Mouse (Mus musculus): ENCODE results near the gene Prcd. TPM values are rescaled to one million over a fixed set of nuclear protein-coding genes. Genes with fewer than 3 reads are reported as not detected.
"Not testable (repeated sequence)": the region's sequence is repeated elsewhere in the genome, so short reads cannot be mapped to it uniquely, and the experiment has no call there.

The Prcd gene
- polyA plus RNA-seq, 1 experiment from 2014 or later: 0.63 TPM

GRCm38 (mm10) chr11:116628712-116629111 lies 24.6 kb upstream of the Prcd start:
- Histone ChIP-seq H3K4me1 (peaks cover 8% of the 10 kb centered on the region), H3K4me2 (replicated peaks) (no peak overlapping the region), H3K36me3 (no peaks in the 10 kb centered on the region), H3K4me3 (no peak overlapping the region), H3K9ac (replicated peaks) (no peak overlapping the region), H3K27me3 (peaks cover 26% of the 10 kb centered on the region), H3K9me3 (no peaks in the 10 kb centered on the region), H3K27ac (replicated peaks) (no peak overlapping the region)
- peak; percentile 63; the same call in 1 of the 2 replicates for ATAC-seq (ENCODE audit: low FRiP score, low read depth)
- WGBS: 61% methylated on average over 9 of the region's 9 CpGs

- ATAC-seq (ENCODE audit: low FRiP score, low read depth): no peak
- 85% methylated on average over 6 of the region's 6 CpGs for WGBS
- H3K4me2 ChIP-seq (replicated peaks): no peak overlapping the region
Measured at GRCm38 (mm10) chr11:116629472-116629871, 23.9 kb upstream of the Prcd start.

GRCm38 (mm10) chr11:116630171-116630965 lies 23.0 kb upstream of the Prcd start:
- Histone ChIP-seq H3K9me3 (no peaks in the 10 kb centered on the region), H3K4me2 (replicated peaks) (no peak overlapping the region), H3K27me3 (peaks cover 9% of the 10 kb centered on the region), H3K27ac (replicated peaks) (no peak overlapping the region), H3K4me1 (no peaks in the 10 kb centered on the region), H3K4me3 (no peak overlapping the region), H3K36me3 (no peaks in the 10 kb centered on the region), H3K9ac (replicated peaks) (no peak overlapping the region)
- WGBS: 58% methylated on average over 12 of the region's 12 CpGs
- ATAC-seq (ENCODE audit: low FRiP score, low read depth): no peak

More at GRCm38 (mm10) chr11:116629472-116629871, 23.9 kb upstream of the Prcd start:
- peaks cover under 1% of the 10 kb centered on the region; the same call in 1 of the 2 replicates for H3K4me1 ChIP-seq
- no peak overlapping the region for H3K4me3 ChIP-seq
- no peak overlapping the region for H3K9ac ChIP-seq (replicated peaks)
- H3K27me3 ChIP-seq: peaks cover 18% of the 10 kb centered on the region
- H3K27ac ChIP-seq (replicated peaks): no peak overlapping the region
- H3K36me3 ChIP-seq: no peaks in the 10 kb centered on the region
- H3K9me3 ChIP-seq: no peaks in the 10 kb centered on the region

GRCm38 (mm10) chr11:116632962-116633361 lies 20.4 kb upstream of the Prcd start:
- no peak for ATAC-seq (ENCODE audit: low FRiP score, low read depth)
- H3K9me3 ChIP-seq: no peaks in the 10 kb centered on the region
- H3K4me1 ChIP-seq: no peaks in the 10 kb centered on the region
- H3K4me3 ChIP-seq: no peak overlapping the region
- no peak overlapping the region for H3K9ac ChIP-seq (replicated peaks)
- no peak overlapping the region for H3K4me2 ChIP-seq (replicated peaks)
- no peaks in the 10 kb centered on the region for H3K36me3 ChIP-seq
- 61% methylated on average over 10 of the region's 10 CpGs for WGBS
- H3K27ac ChIP-seq (replicated peaks): no peak overlapping the region
- H3K27me3 ChIP-seq: 0 out of 2 replicates have a peak, but pooled peaks cover 4% of the 10 kb centered on the region

- H3K9ac ChIP-seq (replicated peaks); H3K4me2 ChIP-seq (replicated peaks); H3K27ac ChIP-seq (replicated peaks); H3K4me1 ChIP-seq; H3K9me3 ChIP-seq; H3K27me3 ChIP-seq; ATAC-seq (ENCODE audit: low FRiP score, low read depth); H3K4me3 ChIP-seq; H3K36me3 ChIP-seq: not testable (repeated sequence)
- WGBS: 79% methylated on average over 8 of the region's 8 CpGs
Measured at GRCm38 (mm10) chr11:116636607-116637006, 16.7 kb upstream of the Prcd start.

- no peak overlapping the region for H3K9ac ChIP-seq (replicated peaks)
- no peak overlapping the region for H3K4me3 ChIP-seq
- H3K4me1 ChIP-seq: peaks cover 14% of the 10 kb centered on the region
- no peak for ATAC-seq (ENCODE audit: low FRiP score, low read depth)
- H3K36me3 ChIP-seq: no peaks in the 10 kb centered on the region
- H3K27me3 ChIP-seq: peaks cover 12% of the 10 kb centered on the region; the same call in 1 of the 2 replicates
- H3K4me2 ChIP-seq (replicated peaks): no peak overlapping the region
- 52% methylated on average over 5 of the region's 5 CpGs for WGBS
- H3K9me3 ChIP-seq: no peaks in the 10 kb centered on the region
- no peak overlapping the region for H3K27ac ChIP-seq (replicated peaks)
Measured at GRCm38 (mm10) chr11:116641168-116641567, 12.2 kb upstream of the Prcd start.

- H3K36me3 ChIP-seq: no peaks in the 10 kb centered on the region
- H3K27me3 ChIP-seq: peaks cover 14% of the 10 kb centered on the region; the same call in 1 of the 2 replicates
- ATAC-seq (ENCODE audit: low FRiP score, low read depth): no peak
- H3K4me3 ChIP-seq: no peak overlapping the region
- no peak overlapping the region for H3K4me2 ChIP-seq (replicated peaks)
- no peak overlapping the region for H3K9ac ChIP-seq (replicated peaks)
- 82% methylated on average over 3 of the region's 3 CpGs for WGBS
- peaks cover 14% of the 10 kb centered on the region for H3K4me1 ChIP-seq
- no peak overlapping the region for H3K27ac ChIP-seq (replicated peaks)
- no peaks in the 10 kb centered on the region for H3K9me3 ChIP-seq
Measured at GRCm38 (mm10) chr11:116641731-116642130, 11.6 kb upstream of the Prcd start.

- 35% methylated on average over 14 of the region's 14 CpGs for WGBS
- Histone ChIP-seq H3K27ac (replicated peaks) (peak overlapping the region; percentile 30; the same call in 1 of the 2 replicates), H3K27me3 (peaks cover 19% of the 10 kb centered on the region; the same call in 1 of the 2 replicates), H3K4me3 (peak overlapping the region; percentile 21), H3K4me2 (replicated peaks) (peak overlapping the region; percentile 54), H3K9me3 (no peaks in the 10 kb centered on the region), H3K4me1 (peaks cover 14% of the 10 kb centered on the region), H3K36me3 (no peaks in the 10 kb centered on the region), H3K9ac (replicated peaks) (peak overlapping the region; percentile 35; the same call in 1 of the 2 replicates)
- ATAC-seq (ENCODE audit: low FRiP score, low read depth): peak; percentile 87
Measured at GRCm38 (mm10) chr11:116642681-116643578, 10.4 kb upstream of the Prcd start.

GRCm38 (mm10) chr11:116643579-116644224 lies 9.6 kb upstream of the Prcd start:
- WGBS: 2% methylated on average over 19 of the region's 19 CpGs
- H3K27ac ChIP-seq (replicated peaks): peak overlapping the region; percentile 30; the same call in 1 of the 2 replicates
- peak; percentile 75 for ATAC-seq (ENCODE audit: low FRiP score, low read depth)

GRCm38 (mm10) chr11:116644225-116645112 lies 8.9 kb upstream of the Prcd start:
- Histone ChIP-seq H3K9ac (replicated peaks) (peak overlapping the region; percentile 35; the same call in 1 of the 2 replicates), H3K4me2 (replicated peaks) (peak overlapping the region; percentile 54), H3K36me3 (no peaks in the 10 kb centered on the region), H3K27ac (replicated peaks) (0 out of 2 replicates have a peak overlapping the region, but pooled peaks have one; percentile 22), H3K4me1 (peaks cover 14% of the 10 kb centered on the region), H3K9me3 (no peaks in the 10 kb centered on the region), H3K27me3 (peaks cover 29% of the 10 kb centered on the region), H3K4me3 (no peak overlapping the region)
- WGBS: 44% methylated on average over 21 of the region's 21 CpGs
- ATAC-seq (ENCODE audit: low FRiP score, low read depth): no peak

More at GRCm38 (mm10) chr11:116643579-116644224, 9.6 kb upstream of the Prcd start:
- Histone ChIP-seq H3K9ac (replicated peaks) (peak overlapping the region; percentile 35; the same call in 1 of the 2 replicates), H3K36me3 (no peaks in the 10 kb centered on the region), H3K9me3 (no peaks in the 10 kb centered on the region), H3K27me3 (peaks cover 22% of the 10 kb centered on the region; the same call in 1 of the 2 replicates), H3K4me1 (peaks cover 14% of the 10 kb centered on the region), H3K4me3 (peak overlapping the region; percentile 21), H3K4me2 (replicated peaks) (peak overlapping the region; percentile 54)

Measured in midbrain, embryonic 12.5 days (tissue).